Mouse (Mus musculus) megakaryocyte, embryonic 14.5 days (primary cell): ENCODE measurements around the gene Tom1l2.

Experiments
- FLI1 ChIP-seq: IDR thresholded peaks from 2 replicates; pipeline ENCODE4 v1.6.1; 2012; ENCODE audit warnings: low read length, inconsistent platforms, mixed read lengths
- GATA1 ChIP-seq: IDR thresholded peaks from 3 replicates; pipeline ENCODE4 v1.6.1; 2012; ENCODE audit warnings: mixed read lengths, low read length, inconsistent platforms, borderline replicate concordance

- TF ChIP-seq FLI1 (no peak), GATA1 (no peak)
These were observed 16.7 kb upstream of the Tom1l2 start for GRCm38 (mm10) chr11:60369448-60369847.
